Mouse (Mus musculus) thymus, postnatal 10 days (tissue): ENCODE measurements around the gene Olfr1174-ps.

Source experiments
- DNase-seq, 2 experiments: peaks; one replicate each; pipeline ENCODE4 v3.0.0; 2021; ENCODE audit warnings: low spot score in 2 of 2

Gene Olfr1174-ps

GRCm38 (mm10) chr2:88315035-88315434, at the start of gene Olfr1174-ps:
Gene Olfr1174-ps, minus strand, starts transcription at chr2:88315135.
- DNase-seq = no peak

- no peak for DNase-seq
These were observed 41.4 kb upstream of the Olfr1174-ps start for GRCm38 (mm10) chr2:88356304-88356703.

- no peak for DNase-seq
These were observed 31.5 kb upstream of the Olfr1174-ps start, which contains the start of gene Olfr1177-ps for GRCm38 (mm10) chr2:88346392-88346791. Gene Olfr1177-ps, minus strand, starts transcription at chr2:88346492.

- DNase-seq = no peak
These were observed 21.5 kb upstream of the Olfr1174-ps start, which contains the start of gene Olfr1176 for GRCm38 (mm10) chr2:88336421-88336820. Gene Olfr1176, plus strand, starts transcription at chr2:88336721.

- no peak for DNase-seq
These were observed 12.2 kb upstream of the Olfr1174-ps start, which contains the start of gene Olfr1175-ps for GRCm38 (mm10) chr2:88327115-88327514. Gene Olfr1175-ps, minus strand, starts transcription at chr2:88327215.

- no peak for DNase-seq
These were observed 35.2 kb downstream of the Olfr1174-ps start, which contains the start of gene Olfr1173 for GRCm38 (mm10) chr2:88279775-88280174. Gene Olfr1173, minus strand, starts transcription at chr2:88279875.
